Mouse (Mus musculus) B cell, adult 2 months (primary cell): Measurements from ENCODE around the gene Prickle4.
A peak's percentile ranks its signal among the peaks of the same experiment; 100 is the strongest.

Experiments
- DNase-seq, 2 experiments: peaks; one replicate each; pipeline ENCODE4 v3.0.0; 2022

Gene Prickle4

GRCm38 (mm10) chr17:47694503-47695336 lies at the start of gene Prickle4:
TSS of gene Prickle4 (minus strand) at chr17:47694736.
- peak; percentile 97 for DNase-seq

DNA sequence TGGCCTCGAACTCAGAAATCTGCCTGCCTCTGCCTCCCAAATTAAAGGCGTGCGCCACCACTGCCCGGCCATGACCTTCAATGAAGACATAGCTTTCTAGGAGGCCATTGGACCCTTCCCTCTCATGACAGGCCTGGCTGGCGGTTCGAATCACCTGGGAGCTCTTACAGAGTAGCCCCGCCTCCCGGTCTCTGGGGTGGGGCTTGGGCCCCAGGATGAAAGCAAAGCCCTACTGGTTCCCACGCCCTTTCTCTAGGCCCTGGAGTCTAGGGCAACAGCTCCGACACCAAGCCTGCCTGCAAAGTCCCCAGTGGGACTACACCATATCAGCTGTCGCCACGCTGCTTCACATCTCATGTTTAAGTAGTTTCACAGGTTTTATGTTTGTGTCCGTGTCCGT lies 49.5 kb upstream of the Prickle4 start:
- DNase-seq = no peak

DNA sequence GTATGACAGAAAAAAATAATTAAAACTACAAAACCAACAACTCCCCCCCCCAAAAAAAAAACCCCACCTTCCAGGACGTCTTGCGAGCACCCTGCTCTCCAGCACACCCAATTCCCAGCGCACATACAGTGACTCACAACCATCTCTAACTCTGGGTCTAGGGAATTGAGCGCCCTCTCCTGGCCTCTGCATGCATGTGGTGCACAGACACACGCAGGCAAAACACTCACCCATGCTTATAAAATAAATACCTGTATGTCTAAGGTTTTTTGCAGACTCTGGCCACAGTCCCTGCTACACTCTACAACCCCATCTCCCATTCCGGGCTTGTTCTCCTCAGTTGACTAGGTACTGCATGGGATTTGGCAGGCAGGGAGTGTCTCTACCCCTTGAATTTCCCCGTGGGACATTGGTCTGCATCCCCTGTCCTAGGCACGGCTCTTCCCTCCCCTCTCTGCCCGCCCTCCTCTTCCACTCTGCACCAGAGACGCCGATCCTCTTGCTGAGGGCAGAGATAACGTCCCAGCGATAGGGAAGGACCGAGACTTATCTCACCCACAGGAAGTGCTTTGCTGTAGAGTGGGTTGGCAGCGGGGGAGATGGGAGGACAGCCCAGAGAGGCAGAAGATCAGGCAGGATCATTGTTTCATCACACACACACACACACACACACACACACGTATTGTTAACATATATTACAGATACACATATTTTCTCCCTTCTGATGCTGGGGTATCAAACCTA lies 48.6 kb upstream of the Prickle4 start:
- peak; percentile 68 to 74 for DNase-seq

DNA sequence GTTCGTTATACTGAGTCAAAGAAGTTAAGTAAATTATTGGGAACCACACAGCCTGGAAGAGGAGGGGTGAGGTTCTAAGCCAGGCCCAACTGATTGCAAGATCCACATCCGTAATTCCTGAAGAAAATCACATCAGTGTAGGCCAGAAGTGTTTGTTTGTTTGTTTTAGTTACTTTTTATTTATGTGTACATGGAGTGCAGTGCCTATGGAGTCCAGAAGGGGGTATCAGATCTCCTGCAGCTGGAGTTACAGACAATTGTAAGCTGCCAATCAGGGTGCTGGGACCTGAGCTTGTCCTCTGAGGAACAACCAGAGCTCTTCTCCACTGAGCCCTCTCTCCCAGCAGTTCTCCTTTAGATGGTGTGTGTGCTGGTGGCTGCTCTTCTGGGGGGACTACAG lies 45.6 kb upstream of the Prickle4 start:
- peak in 1 of 2 experiments; percentile 33 for DNase-seq

DNA sequence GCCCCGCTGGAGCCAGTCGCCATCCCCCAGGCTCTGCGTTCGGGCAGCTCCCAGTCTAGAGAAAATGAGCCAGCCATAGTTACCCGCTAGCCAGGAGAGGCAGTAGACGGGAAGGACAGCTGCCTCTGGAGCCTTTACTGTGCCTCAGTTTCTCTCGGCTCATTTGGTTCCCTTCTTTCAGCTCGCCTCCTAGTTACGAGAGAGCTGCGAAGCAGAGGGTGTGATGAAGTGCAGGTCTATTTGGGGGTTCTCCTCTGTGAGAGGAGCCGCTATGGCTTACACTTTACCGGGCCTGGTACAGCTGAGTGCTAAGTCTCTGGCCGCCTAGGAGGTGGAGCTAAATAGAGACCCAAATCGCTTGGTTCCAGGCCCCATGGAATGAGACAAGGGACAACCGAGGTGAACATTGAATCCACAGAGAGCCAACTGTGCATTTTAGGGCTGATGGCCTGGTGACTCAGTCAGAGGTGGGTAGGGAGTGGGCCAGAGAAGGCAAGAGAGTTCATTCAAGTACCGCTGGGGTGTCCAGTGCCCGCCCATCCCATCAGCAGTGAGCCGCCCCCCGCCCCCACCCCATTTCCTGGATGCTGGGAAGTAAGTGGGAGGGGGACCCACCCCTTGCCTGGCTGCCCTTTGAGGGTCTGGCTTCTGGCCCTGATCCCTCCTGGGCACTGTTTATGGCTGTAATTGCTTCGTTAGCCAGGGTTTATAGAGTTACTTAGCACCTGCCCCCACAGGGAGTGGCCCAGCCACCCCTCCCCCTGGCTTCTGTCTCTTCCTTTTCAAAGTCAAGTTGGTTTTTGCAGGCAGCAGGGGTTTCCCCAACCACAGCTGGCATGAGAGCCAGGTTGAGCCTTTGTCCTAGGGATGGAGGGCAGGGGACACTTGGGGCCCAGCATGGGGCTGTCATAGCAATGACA lies 44.6 kb upstream of the Prickle4 start:
- peak; percentile 77 to 81 for DNase-seq

DNA sequence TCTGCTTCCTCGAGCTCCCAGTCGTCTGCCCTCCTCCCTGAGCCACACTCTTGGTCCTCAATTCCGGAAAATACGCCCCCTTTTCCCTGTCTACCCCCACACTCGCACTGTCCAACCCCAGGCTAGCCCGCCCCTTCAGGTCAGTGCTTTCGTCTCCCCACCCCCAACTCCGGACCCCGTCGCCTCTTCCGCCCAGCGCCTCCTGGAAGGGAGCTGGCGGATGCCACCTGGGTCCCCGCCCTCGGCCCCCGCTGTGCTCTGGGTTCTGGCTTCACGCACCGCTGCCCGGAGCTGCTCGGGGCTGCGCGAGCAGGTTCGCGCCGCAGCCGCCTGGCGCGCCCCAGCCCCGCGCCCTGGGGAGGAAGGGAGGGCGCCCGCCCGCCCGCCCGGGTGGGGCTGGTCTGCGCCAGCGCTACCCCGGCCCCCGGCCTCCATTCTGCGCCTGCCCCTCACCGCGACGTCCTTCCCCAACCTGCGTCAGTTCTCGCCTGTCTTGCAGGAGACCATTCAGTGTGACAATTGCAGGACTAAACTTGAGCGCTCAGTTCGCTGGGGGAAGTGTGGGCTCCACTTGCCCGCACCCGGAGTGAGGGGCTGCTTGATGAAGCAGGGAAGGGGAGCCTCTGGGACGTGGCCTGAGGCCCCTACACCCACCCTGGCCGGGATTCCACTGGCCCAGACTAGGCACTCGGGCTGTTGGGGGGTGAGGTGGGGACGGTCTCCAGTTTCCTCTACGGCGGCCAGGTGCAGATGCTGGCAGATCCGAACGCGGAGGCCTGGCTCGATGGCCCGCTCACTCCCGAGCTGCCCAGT lies 43.7 kb upstream of the Prickle4 start:
- DNase-seq = peak; percentile 90 to 91

- DNase-seq = peak; percentile 89 to 90
Observed at GRCm38 (mm10) chr17:47737271-47738065, 42.9 kb upstream of the Prickle4 start.

- peak; percentile 99 for DNase-seq
Observed at GRCm38 (mm10) chr17:47736856-47737255, 42.3 kb upstream of the Prickle4 start, which contains the start of gene Tfeb. TSS of gene Tfeb (plus strand) at chr17:47737030.

- DNase-seq = no peak
Observed at GRCm38 (mm10) chr17:47735553-47736100, 41.1 kb upstream of the Prickle4 start.

DNA sequence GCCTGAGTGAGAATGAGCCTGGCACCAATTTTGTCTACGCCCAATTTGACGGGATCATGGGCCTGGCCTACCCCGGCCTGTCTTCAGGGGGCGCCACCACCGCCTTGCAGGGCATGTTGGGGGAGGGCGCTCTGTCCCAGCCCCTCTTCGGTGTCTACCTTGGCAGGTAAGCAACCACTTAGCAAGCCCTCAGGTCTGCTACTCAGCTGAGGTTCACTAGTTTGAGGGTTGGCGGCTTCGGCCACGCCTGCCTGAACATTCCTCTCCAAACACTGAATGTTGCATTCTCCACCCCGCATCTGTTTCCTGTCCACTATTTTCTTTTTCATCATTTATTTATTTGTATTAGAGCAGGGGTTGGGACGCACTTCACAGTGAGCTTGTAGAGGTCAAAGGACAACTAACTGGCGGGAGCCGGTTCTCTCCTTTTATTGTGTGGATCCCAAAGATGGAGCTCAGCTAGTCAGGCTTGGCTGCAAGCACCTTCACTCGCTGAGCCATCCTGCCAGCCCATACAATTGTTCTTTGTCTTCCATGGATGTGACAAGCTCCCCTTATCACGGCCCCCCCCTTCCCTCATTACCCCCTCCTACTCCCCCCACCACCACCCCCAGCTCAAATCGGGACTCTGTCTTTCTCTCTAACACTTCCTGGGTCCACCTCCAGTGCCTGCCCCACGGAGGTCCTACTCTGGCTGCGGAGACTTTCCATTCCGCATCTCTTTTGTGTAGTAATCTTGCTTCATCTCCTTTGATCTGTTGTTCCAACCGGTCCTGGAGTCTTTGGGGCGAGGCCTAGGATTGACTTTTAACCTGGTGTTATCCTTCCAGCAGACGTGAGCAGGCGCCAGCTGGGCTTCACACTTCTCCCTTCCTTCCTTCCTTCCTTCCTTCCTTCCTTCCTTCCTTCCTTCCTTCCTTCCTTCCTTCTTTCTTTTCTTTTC lies 36.4 kb upstream of the Prickle4 start:
- no peak for DNase-seq

GRCm38 (mm10) chr17:47726566-47726965 lies 32.0 kb upstream of the Prickle4 start, which contains the start of gene Pgc:
TSS of gene Pgc (plus strand) at chr17:47726842.
- DNase-seq = no peak

GRCm38 (mm10) chr17:47721183-47721582 lies 26.6 kb upstream of the Prickle4 start:
- no peak for DNase-seq

- no peak for DNase-seq
Observed at GRCm38 (mm10) chr17:47715037-47715436, 20.5 kb upstream of the Prickle4 start.

DNA sequence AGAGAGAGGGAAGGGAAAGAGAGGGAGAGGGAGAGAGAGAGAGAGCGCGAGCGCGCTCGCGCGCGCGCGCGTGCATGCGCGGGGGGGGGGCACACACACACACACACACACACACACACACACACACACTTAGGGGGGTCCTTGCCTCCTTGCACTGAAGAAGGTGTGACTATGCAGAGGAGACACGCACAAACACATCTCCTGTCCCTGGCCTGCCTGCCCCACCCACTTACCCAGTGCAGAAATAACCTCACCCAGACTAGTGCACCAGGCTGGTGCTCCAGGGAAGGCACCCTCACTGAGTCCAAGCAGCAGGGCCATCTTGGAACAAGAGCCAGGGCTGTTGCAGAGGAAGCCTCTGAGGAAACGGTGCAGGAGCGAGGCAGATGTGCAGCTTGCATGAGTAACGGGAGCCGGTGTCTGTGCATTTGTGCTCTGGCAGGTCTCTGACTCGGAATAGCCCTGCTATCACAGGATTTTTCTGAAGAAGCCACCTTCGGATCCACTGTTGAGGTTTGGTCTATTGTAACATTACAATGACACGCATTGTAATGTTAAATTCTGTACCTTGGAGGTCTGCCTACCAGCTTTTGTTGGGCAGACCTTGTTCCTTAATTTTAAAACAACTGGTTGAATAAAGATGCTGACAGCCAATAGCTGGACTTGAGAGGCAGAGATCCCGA lies 18.5 kb upstream of the Prickle4 start:
- DNase-seq = no peak

DNA sequence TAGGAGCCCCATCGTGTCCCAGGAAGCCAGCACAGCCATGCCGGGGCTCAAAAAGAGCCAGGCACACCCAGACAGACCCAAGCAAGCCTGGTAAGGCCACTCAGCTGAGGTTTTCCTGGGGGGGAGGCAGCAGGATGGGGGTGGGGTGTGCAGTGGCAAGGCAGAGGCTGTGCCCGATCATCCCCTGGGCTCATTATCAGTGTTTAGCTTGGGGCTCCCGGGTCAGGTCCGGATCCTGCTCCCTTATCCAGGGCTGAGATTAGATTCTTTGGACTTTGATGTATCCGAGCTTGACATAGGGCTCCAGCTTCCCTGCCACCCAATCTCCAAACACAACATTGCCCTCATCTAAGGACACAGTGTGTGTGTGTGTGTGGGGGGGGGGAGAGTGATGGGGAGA lies 17.3 kb upstream of the Prickle4 start:
- DNase-seq = no peak

DNA sequence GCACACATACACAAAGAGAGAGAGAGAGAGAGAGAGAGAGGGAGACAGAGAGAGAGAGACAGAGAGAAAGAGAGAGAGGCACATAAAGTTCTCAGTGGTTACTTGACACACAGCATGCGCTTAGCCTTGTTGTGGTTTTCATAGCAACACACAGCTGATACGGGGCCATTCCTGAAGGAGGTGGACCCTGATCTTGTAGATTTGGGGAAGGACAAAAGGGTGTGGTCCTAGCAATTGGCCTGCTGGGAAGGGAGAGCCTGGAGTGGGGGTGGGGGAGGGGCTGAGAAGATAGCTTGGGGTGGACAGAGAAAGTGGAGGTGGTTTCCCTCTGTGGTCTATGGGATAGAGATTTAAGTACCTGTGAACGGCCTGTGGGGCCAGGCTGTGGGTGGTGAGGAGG lies 15.5 kb upstream of the Prickle4 start:
- no peak for DNase-seq

DNA sequence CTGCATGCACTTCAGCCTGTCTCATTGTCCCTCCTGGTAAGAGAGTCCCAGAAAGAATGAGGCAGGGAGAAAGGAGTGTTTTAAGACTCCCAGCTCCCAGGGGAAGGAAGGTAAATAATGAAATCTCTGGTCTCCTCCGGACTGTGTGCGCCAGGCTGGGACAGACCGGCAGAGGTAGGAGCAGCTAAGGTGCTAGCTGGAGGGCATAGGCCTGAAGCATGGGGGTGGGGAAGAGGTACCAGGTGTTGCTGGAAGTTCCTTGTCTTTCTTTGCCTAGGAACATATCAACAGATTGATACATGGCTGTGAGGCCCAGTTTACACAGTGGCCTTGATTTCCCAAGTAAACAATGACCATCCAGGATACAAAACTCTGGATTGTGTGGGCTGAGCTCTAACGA lies 14.4 kb upstream of the Prickle4 start:
- DNase-seq = no peak

- DNase-seq = no peak
Observed at GRCm38 (mm10) chr17:47707961-47708360, 13.4 kb upstream of the Prickle4 start.

GRCm38 (mm10) chr17:47706196-47706595 lies 11.7 kb upstream of the Prickle4 start:
- DNase-seq = no peak
